Mouse (Mus musculus): ENCODE results near the gene Tbxa2r. TPM values are rescaled to one million over a fixed set of nuclear protein-coding genes. Genes with fewer than 3 reads are reported as not detected.

Gene Tbxa2r
- total and polyA plus RNA-seq, 3 experiments, result 0.12 to 0.30 (median 0.13) TPM

DNA sequence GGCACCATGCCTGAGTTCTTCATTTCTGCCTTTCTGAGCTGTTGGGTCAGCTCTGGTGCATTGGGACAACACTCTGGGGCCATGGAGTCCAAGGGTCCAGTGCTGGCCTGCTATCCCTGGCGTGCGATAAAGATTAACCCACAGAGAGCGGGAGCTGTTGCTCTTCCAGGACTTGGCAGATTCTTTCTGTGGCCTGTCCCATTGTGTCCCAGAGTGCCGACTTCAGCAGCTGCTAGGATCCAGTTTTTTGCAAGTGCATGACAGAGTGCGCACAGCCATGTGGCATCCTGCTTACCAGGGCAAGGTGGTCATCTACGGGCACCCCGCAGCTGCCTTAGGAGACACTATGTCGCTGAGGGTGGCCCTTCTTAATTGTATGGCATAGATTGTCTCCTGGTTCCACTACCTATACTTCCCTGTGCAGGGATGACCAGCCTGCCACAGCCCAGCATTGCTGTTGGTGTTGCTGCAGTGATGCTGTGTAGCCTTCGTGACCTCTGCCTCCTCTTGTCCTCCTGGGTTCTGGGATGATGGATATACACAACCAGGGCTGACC lies 28.1 kb upstream of the Tbxa2r start:
- H3K4me2 ChIP-seq (ENCODE audit: insufficient read depth, low read depth, poor library complexity, severe bottlenecking), result no peak overlapping the region; the same call in 1 of the 2 replicates
- H3K4me3 ChIP-seq (replicated peaks in 1 of 3; ENCODE audit: low read depth in 2 of 3, low read length in 2 of 3, poor library complexity in 1 of 3), result peak overlapping the region in 1 of 3 experiments; percentile 8
- H3K9ac ChIP-seq (ENCODE audit: insufficient read depth, low read depth), result no peak overlapping the region
- DNase-seq (ENCODE audit: extremely low read depth), result no peak
- peak overlapping the region; percentile 87 for H3K27ac ChIP-seq (ENCODE audit: insufficient read depth, low read depth)
- peaks cover 3 to 27% of the 10 kb centered on the region in 2 experiments for H3K36me3 ChIP-seq (replicated peaks in 1 of 2; ENCODE audit: control insufficient read depth in 1 of 2, insufficient read depth in 1 of 2, low read length in 1 of 2)
- H3K27me3 ChIP-seq (replicated peaks), result no peaks in the 10 kb centered on the region
- peaks cover 75 to 97% of the 10 kb centered on the region in 2 experiments for H3K4me1 ChIP-seq (ENCODE audit: control insufficient read depth in 1 of 2, insufficient read depth in 2 of 2)
- peaks cover 59% of the 10 kb centered on the region for H3K79me2 ChIP-seq (replicated peaks; ENCODE audit: control insufficient read depth, extremely low read depth, insufficient read depth, poor library complexity, severe bottlenecking)
- no peaks in the 10 kb centered on the region for H3K9me3 ChIP-seq (replicated peaks; ENCODE audit: low read length)
- in situ Hi-C loops (cut with MboI; ENCODE audit: low pct_ligation_motif_present, low pct_unique_long_range_greater_than_20kb, low sequenced_read_pairs), result no loop called here
- TF ChIP-seq JUND (conservative IDR thresholded peaks at IDR 0.05; ENCODE audit: low read depth, low read length) (no peak), MXI1 (IDR thresholded peaks at IDR 0.05; ENCODE audit: low read depth, low read length) (no peak), RCOR1 (conservative IDR thresholded peaks at IDR 0.05; ENCODE audit: low read depth, low read length) (no peak), MAX (IDR thresholded peaks at IDR 0.05; ENCODE audit: low read length) (peak; percentile 35; the same call in 1 of the 2 replicates), SMC3 (IDR thresholded peaks at IDR 0.05; ENCODE audit: low read depth, low read length) (no peak), UBTF (IDR thresholded peaks at IDR 0.05; ENCODE audit: low read depth, low read length) (0 out of 2 replicates have a peak, but pooled peaks have one; percentile 28), E2F4 (IDR thresholded peaks at IDR 0.05; ENCODE audit: insufficient replicate concordance, low read depth, low read length) (no peak), JUN (IDR thresholded peaks at IDR 0.05; ENCODE audit: insufficient read depth, low read depth, low read length) (no peak), NELFE (IDR thresholded peaks at IDR 0.05; ENCODE audit: low read depth, low read length) (no peak), CHD2 (IDR thresholded peaks at IDR 0.05; ENCODE audit: low read length) (no peak), TCF12 (IDR thresholded peaks at IDR 0.05; ENCODE audit: low read depth, low read length) (no peak), HCFC1 (IDR thresholded peaks at IDR 0.05; ENCODE audit: low read depth, low read length) (no peak)
- dilution Hi-C loops (cut with MboI; ENCODE audit: extremely low pct_ligation_motif_present, extremely low pct_unique_long_range_greater_than_20kb, low sequenced_read_pairs), result no loop called here

DNA sequence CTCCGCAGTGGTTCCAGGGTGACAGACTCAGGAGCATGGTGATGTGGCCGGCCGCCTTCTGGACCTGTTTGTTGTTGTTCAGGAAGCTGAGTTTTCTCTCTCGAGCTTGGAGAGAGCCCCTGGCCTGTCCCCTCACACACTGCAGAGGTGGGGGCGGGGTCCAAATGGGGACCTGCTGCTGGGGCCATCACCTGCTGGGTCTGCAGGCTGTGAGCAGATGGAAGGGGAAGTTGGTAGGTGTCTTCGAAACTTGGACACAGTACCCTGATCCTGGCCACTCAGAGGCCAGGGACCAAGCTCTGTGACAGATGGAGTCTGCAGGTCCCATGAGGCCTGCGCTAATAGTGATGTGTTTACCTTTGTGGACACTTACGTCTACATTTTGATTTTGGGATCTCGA lies 27.2 kb upstream of the Tbxa2r start:
- Histone ChIP-seq H3K4me2 (ENCODE audit: insufficient read depth, low read depth, poor library complexity, severe bottlenecking) (peak overlapping the region; percentile 25), H3K79me2 (replicated peaks; ENCODE audit: control insufficient read depth, extremely low read depth, insufficient read depth, poor library complexity, severe bottlenecking) (peaks cover 50% of the 10 kb centered on the region)

More for the DNA sequence above, 27.2 kb upstream of the Tbxa2r start:
- in situ Hi-C loops (cut with MboI; ENCODE audit: low pct_ligation_motif_present, low pct_unique_long_range_greater_than_20kb, low sequenced_read_pairs), result no loop called here
- peaks cover 70 to 97% of the 10 kb centered on the region in 2 experiments for H3K4me1 ChIP-seq (ENCODE audit: control insufficient read depth in 1 of 2, insufficient read depth in 2 of 2)
- TF ChIP-seq EP300 (IDR thresholded peaks at IDR 0.05; ENCODE audit: low read length) (no peak), TCF12 (IDR thresholded peaks at IDR 0.05; ENCODE audit: low read depth, low read length) (peak; percentile 29; the same call in 1 of the 2 replicates), BHLHE40 (IDR thresholded peaks at IDR 0.05; ENCODE audit: low read depth, low read length) (0 out of 2 replicates have a peak, but pooled peaks have one; percentile 8), USF2 (conservative IDR thresholded peaks at IDR 0.05; ENCODE audit: low read depth, low read length) (no peak), PAX5 (IDR thresholded peaks at IDR 0.05; ENCODE audit: low read length) (no peak), CHD1 (IDR thresholded peaks at IDR 0.05; ENCODE audit: low read depth, low read length) (no peak), ELF1 (IDR thresholded peaks at IDR 0.05; ENCODE audit: low read depth, low read length) (no peak), MAZ (IDR thresholded peaks at IDR 0.05; ENCODE audit: low read depth, low read length) (no peak)
- no peaks in the 10 kb centered on the region for H3K9me3 ChIP-seq (replicated peaks; ENCODE audit: low read length)
- H3K36me3 ChIP-seq (replicated peaks in 1 of 2; ENCODE audit: control insufficient read depth in 1 of 2, insufficient read depth in 1 of 2, low read length in 1 of 2), result peaks cover 12 to 28% of the 10 kb centered on the region in 2 experiments
- no peaks in the 10 kb centered on the region for H3K27me3 ChIP-seq (replicated peaks)
- H3K9ac ChIP-seq (ENCODE audit: insufficient read depth, low read depth), result no peak overlapping the region
- H3K27ac ChIP-seq (ENCODE audit: insufficient read depth, low read depth), result peak overlapping the region; percentile 87; the same call in 1 of the 2 replicates
- DNase-seq (ENCODE audit: extremely low read depth), result peak; percentile 52
- dilution Hi-C loops (cut with MboI; ENCODE audit: extremely low pct_ligation_motif_present, extremely low pct_unique_long_range_greater_than_20kb, low sequenced_read_pairs), result no loop called here
- H3K4me3 ChIP-seq (replicated peaks in 1 of 3; ENCODE audit: low read depth in 2 of 3, low read length in 2 of 3, poor library complexity in 1 of 3), result no peak overlapping the region
